In the genomic region with DNA sequence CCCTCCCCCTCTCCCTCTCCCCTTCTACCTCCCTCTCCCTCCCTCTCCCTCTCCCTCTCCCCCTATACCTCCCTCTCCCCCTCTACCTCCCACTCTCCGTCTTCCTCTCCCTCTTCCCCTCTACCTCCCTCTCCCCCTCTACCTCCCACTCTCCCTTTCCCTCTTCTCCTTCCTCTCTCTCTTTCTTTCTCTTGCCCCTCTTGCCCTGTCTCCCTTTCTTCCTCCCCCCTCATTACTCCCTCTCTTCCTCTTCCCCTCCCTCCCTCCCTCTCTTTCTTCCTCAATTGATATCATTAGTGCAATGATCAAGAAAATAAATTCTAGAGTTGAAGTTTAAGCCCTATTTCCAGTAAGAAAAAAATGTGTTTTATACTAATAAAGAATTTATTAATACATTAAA, we compare ENCODE assay signal across 9 mouse cellular contexts.
A peak's percentile ranks its signal among the peaks of the same experiment; 100 is the strongest.
DNase-seq lines count a peak whose midpoint lies in the region; ATAC-seq and TF ChIP-seq lines count a peak whose summit lies in the region.
"Had no signal": no experiment of that assay in that cellular context is flagged by ENCODE, and none has a peak within 500 bp of the region (broad histone marks: within the 10 kb centered on the region; RNA-seq: fewer than 3 reads in every experiment).

No protein-coding gene starts in this region.

- no peak for TF ChIP-seq POLR2A in cortical plate, adult 2 months (IDR thresholded peaks at IDR 0.05; ENCODE audit: extremely low read depth, insufficient read depth, low read length)

- no CpG with 5 or more reads among the region's 1 CpGs for WGBS in heart, embryonic 16.5 days
- WGBS in lung, embryonic 15.5 days: no CpG with 5 or more reads among the region's 1 CpGs

- no peaks in the 10 kb centered on the region for H3K4me1 ChIP-seq in heart, embryonic 16.5 days (ENCODE audit: control insufficient read depth, insufficient read depth, low read length)
- H3K4me1 ChIP-seq in lung, embryonic 15.5 days: no peaks in the 10 kb centered on the region
- H3K4me1 ChIP-seq in cortical plate, adult 2 months (ENCODE audit: control insufficient read depth, insufficient read depth, low read length): no peaks in the 10 kb centered on the region
- peaks cover 3% of the 10 kb centered on the region; the same call in 1 of the 2 replicates for H3K4me1 ChIP-seq in megakaryocyte, embryonic 14.5 days
- H3K4me1 ChIP-seq: forebrain, embryonic 10.5 days had no signal

- no peak for TF ChIP-seq CTCF in cortical plate, adult 2 months (IDR thresholded peaks at IDR 0.05; ENCODE audit: extremely low read depth, insufficient read depth, low read length)

- intact Hi-C loops in heart, postnatal 25 days (cut with DNase I): no loop called here

- H3K4me3 ChIP-seq in heart, embryonic 16.5 days (ENCODE audit: low read length): peak overlapping the region; percentile 39
- 0 out of 2 replicates have a peak overlapping the region, but pooled peaks have one; percentile 12 for H3K4me3 ChIP-seq in lung, embryonic 15.5 days
- peak overlapping the region; percentile 26 for H3K4me3 ChIP-seq in cortical plate, adult 2 months (ENCODE audit: insufficient read depth, low read length)
- peak overlapping the region; percentile 91 for H3K4me3 ChIP-seq in megakaryocyte, embryonic 14.5 days (replicated peaks)
- H3K4me3 ChIP-seq: forebrain, embryonic 10.5 days had no signal

- no peaks in the 10 kb centered on the region for H3K27me3 ChIP-seq in heart, embryonic 16.5 days (ENCODE audit: control insufficient read depth, insufficient read depth, low read length)
- no peaks in the 10 kb centered on the region for H3K27me3 ChIP-seq in lung, embryonic 15.5 days
- no peaks in the 10 kb centered on the region for H3K27me3 ChIP-seq in megakaryocyte, embryonic 14.5 days (replicated peaks)

- no peaks in the 10 kb centered on the region for H3K9me3 ChIP-seq in heart, embryonic 16.5 days (replicated peaks; ENCODE audit: control insufficient read depth, low read length)
- no peaks in the 10 kb centered on the region for H3K9me3 ChIP-seq in lung, embryonic 15.5 days
- no peaks in the 10 kb centered on the region for H3K9me3 ChIP-seq in megakaryocyte, embryonic 14.5 days
- H3K9me3 ChIP-seq: forebrain, embryonic 10.5 days had no signal

- no peak overlapping the region for H3K9ac ChIP-seq in heart, embryonic 16.5 days (ENCODE audit: low read length)
- H3K9ac ChIP-seq in lung, embryonic 15.5 days: no peak overlapping the region

- no peak for DNase-seq in heart, postnatal 25 days (ENCODE audit: low spot score)
- no peak for DNase-seq in lung, adult 18-20 months
- no peak for DNase-seq in cerebellum, postnatal 36 days
- DNase-seq in urinary bladder, postnatal 36 days (ENCODE audit: low spot score in 2 of 2): no peak

- H3K36me3 ChIP-seq in heart, embryonic 16.5 days (ENCODE audit: control insufficient read depth, insufficient read depth): no peaks in the 10 kb centered on the region
- no peaks in the 10 kb centered on the region for H3K36me3 ChIP-seq in lung, embryonic 15.5 days
- H3K36me3 ChIP-seq in megakaryocyte, embryonic 14.5 days (replicated peaks; ENCODE audit: low read length): no peaks in the 10 kb centered on the region
- H3K36me3 ChIP-seq: forebrain, embryonic 10.5 days had no signal

- no peak for ATAC-seq in heart, embryonic 16.5 days (replicated peaks; ENCODE audit: extremely low read depth, insufficient read depth, low FRiP score)
- no peak for ATAC-seq in lung, embryonic 15.5 days (ENCODE audit: borderline replicate concordance, extremely low read depth, low FRiP score, low TSS enrichment)

- H3K27ac ChIP-seq in heart, embryonic 16.5 days (ENCODE audit: low read length): no peak overlapping the region
- H3K27ac ChIP-seq in lung, embryonic 15.5 days: no peak overlapping the region
- H3K27ac ChIP-seq in cortical plate, adult 2 months (ENCODE audit: insufficient read depth, low read length): no peak overlapping the region
- H3K27ac ChIP-seq: forebrain, embryonic 10.5 days had no signal

- peak overlapping the region; percentile 51 for H3K4me2 ChIP-seq in heart, embryonic 16.5 days (ENCODE audit: low read depth, low read length)
- H3K4me2 ChIP-seq in lung, embryonic 15.5 days: peak overlapping the region; percentile 30

Comparison
In these comparisons a context has a peak if more than half of its experiments do, and no peak if none do; other contexts are left out.
1. H3K4me3 ChIP-seq: peak in every context shown above with its lines; median percentile 91 in megakaryocyte, embryonic 14.5 days; 39 in heart, embryonic 16.5 days; 26 in cortical plate, adult 2 months; 12 in lung, embryonic 15.5 days.